Mouse (Mus musculus) megakaryocyte, embryonic 14.5 days (primary cell): Measurements from ENCODE around the gene Nudt11.

ENCODE experiments used
- FLI1 ChIP-seq: IDR thresholded peaks from 2 replicates; pipeline ENCODE4 v1.6.1; 2012; ENCODE audit warnings: low read length, inconsistent platforms, mixed read lengths
- GATA1 ChIP-seq: IDR thresholded peaks from 3 replicates; pipeline ENCODE4 v1.6.1; 2012; ENCODE audit warnings: mixed read lengths, low read length, inconsistent platforms, borderline replicate concordance

- TF ChIP-seq GATA1 (no peak), FLI1 (no peak)
These were observed 44.9 kb downstream of the Nudt11 start for GRCm38 (mm10) chrX:6091996-6092757.
